Mouse (Mus musculus): ENCODE measurements around the gene Catsperd.

GRCm38 (mm10) chr17:56643237-56643636, 15.3 kb downstream of the Catsperd start:
- TF ChIP-seq CTCF (IDR thresholded peaks at IDR 0.05; ENCODE audit: control insufficient read depth, insufficient read depth, low read length): no peak
- TF ChIP-seq POLR2A (IDR thresholded peaks at IDR 0.05; ENCODE audit: borderline replicate concordance, control insufficient read depth, low read depth, low read length): no peak
